Mouse (Mus musculus) erythroblast, embryonic 14.5 days (primary cell): ENCODE data around the gene Rufy1. TPM values are rescaled to one million over a fixed set of nuclear protein-coding genes. Genes with fewer than 3 reads are reported as not detected.
"Not testable (repeated sequence)": the region's sequence is repeated elsewhere in the genome, so short reads cannot be mapped to it uniquely, and the experiment has no call there.

Experiments
- H3K27me3 ChIP-seq: 2 replicates; pipeline ENCODE4 v1.6.1; 2012; ENCODE audit warnings: inconsistent platforms; ENCODE audit not compliant: control insufficient read depth
- H3K36me3 ChIP-seq: 2 replicates; pipeline ENCODE4 v1.6.1; 2012; ENCODE audit warnings: mild to moderate bottlenecking, inconsistent platforms; ENCODE audit not compliant: control insufficient read depth
- H3K4me1 ChIP-seq: 2 replicates; pipeline ENCODE4 v1.6.1; 2012; ENCODE audit warnings: inconsistent platforms; ENCODE audit not compliant: control insufficient read depth
- H3K4me3 ChIP-seq: replicated peaks from 2 replicates; pipeline ENCODE3; 2012; ENCODE audit warnings: moderate library complexity, mild to moderate bottlenecking, inconsistent platforms
- H3K9me3 ChIP-seq: 2 replicates; pipeline ENCODE4 v1.6.1; 2012; ENCODE audit warnings: low read length, inconsistent platforms, mixed read lengths; ENCODE audit not compliant: control insufficient read depth
- GATA1 ChIP-seq: IDR thresholded peaks from 2 replicates; pipeline ENCODE4 v1.6.1; 2012; ENCODE audit warnings: low read length, inconsistent platforms, mixed read lengths
- TAL1 ChIP-seq: IDR thresholded peaks from 3 replicates; pipeline ENCODE4 v1.6.1; 2012; ENCODE audit warnings: low read length, inconsistent platforms, mixed read lengths
- polyA plus RNA-seq: library from polyadenylated mRNA; stranded (reverse); fragments of >175 nt; gene quantifications from 2 replicates; pipeline ENCODE4 v1.2.3, GENCODE M21; 2012

Gene Rufy1
- polyA plus RNA-seq, 1 experiment, result 0.23 TPM

- H3K27me3 ChIP-seq, result no peaks in the 10 kb centered on the region
- H3K4me3 ChIP-seq, result no peak overlapping the region
- no peaks in the 10 kb centered on the region for H3K9me3 ChIP-seq
- H3K36me3 ChIP-seq, result no peaks in the 10 kb centered on the region
- peaks cover 28% of the 10 kb centered on the region for H3K4me1 ChIP-seq
- no peak for TF ChIP-seq GATA1
- no peak for TF ChIP-seq TAL1
These were observed 63.4 kb downstream of the Rufy1 start for GRCm38 (mm10) chr11:50367531-50367930.

- Histone ChIP-seq H3K4me3 (no peak overlapping the region), H3K9me3 (no peaks in the 10 kb centered on the region), H3K36me3 (no peaks in the 10 kb centered on the region), H3K27me3 (peaks cover 8% of the 10 kb centered on the region), H3K4me1 (peaks cover 15% of the 10 kb centered on the region)
- TF ChIP-seq TAL1, result no peak
- no peak for TF ChIP-seq GATA1
These were observed 65.6 kb downstream of the Rufy1 start for GRCm38 (mm10) chr11:50365322-50365721.

DNA sequence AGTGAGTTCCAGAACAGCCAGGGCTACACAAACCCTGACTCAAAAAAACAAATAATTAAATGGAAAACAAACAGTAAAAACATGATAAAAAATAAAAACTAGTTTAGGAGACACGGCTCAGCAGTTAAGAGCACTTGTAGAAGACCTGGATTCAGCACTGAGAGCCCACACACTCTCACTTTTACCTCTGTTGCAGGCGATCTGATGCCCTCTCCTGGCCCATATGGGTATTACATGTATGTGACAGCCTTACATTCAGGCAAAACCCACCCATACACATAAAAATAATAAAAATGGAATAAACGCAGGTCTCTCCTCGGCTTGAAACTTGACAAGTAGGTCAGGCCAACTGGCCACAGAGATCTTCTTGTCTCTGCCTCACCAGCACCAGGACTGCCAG, 66.4 kb downstream of the Rufy1 start:
- Histone ChIP-seq H3K4me3 (no peak overlapping the region), H3K9me3 (no peaks in the 10 kb centered on the region)

GRCm38 (mm10) chr11:50361282-50361681, 69.6 kb downstream of the Rufy1 start:
- H3K27me3 ChIP-seq, result peaks cover 36% of the 10 kb centered on the region
- not testable (repeated sequence) for H3K4me3 ChIP-seq, H3K36me3 ChIP-seq, H3K9me3 ChIP-seq
- H3K4me1 ChIP-seq, result peaks cover 17% of the 10 kb centered on the region

More for the DNA sequence above, 66.4 kb downstream of the Rufy1 start:
- Histone ChIP-seq H3K27me3 (peaks cover 14% of the 10 kb centered on the region), H3K36me3 (no peaks in the 10 kb centered on the region), H3K4me1 (peaks cover 14% of the 10 kb centered on the region)
- TF ChIP-seq TAL1 (no peak), GATA1 (no peak)

GRCm38 (mm10) chr11:50358950-50359861, 71.7 kb downstream of the Rufy1 start:
- peaks cover 19% of the 10 kb centered on the region for H3K4me1 ChIP-seq
- H3K36me3 ChIP-seq, result no peaks in the 10 kb centered on the region
- peak overlapping the region; percentile 55 for H3K4me3 ChIP-seq
- TF ChIP-seq GATA1 (no peak), TAL1 (no peak)
- peaks cover 3% of the 10 kb centered on the region; the same call in 1 of the 2 replicates for H3K9me3 ChIP-seq
- peaks cover 36% of the 10 kb centered on the region for H3K27me3 ChIP-seq

GRCm38 (mm10) chr11:50355395-50355794, 75.5 kb downstream of the Rufy1 start:
- peak; percentile 18; the same call in 1 of the 2 replicates for TF ChIP-seq GATA1
- TF ChIP-seq TAL1, result no peak
- peaks cover 19% of the 10 kb centered on the region for H3K4me1 ChIP-seq
- H3K27me3 ChIP-seq, result peaks cover 28% of the 10 kb centered on the region
- no peak overlapping the region for H3K4me3 ChIP-seq
- no peaks in the 10 kb centered on the region for H3K36me3 ChIP-seq
- H3K9me3 ChIP-seq, result peaks cover 3% of the 10 kb centered on the region; the same call in 1 of the 2 replicates

GRCm38 (mm10) chr11:50354851-50355250, 76.1 kb downstream of the Rufy1 start:
- H3K4me1 ChIP-seq, result peaks cover 19% of the 10 kb centered on the region
- H3K27me3 ChIP-seq, result peaks cover 25% of the 10 kb centered on the region
- no peak for TF ChIP-seq TAL1
- TF ChIP-seq GATA1, result no peak
- no peaks in the 10 kb centered on the region for H3K36me3 ChIP-seq
- no peak overlapping the region for H3K4me3 ChIP-seq
- peaks cover 3% of the 10 kb centered on the region; the same call in 1 of the 2 replicates for H3K9me3 ChIP-seq

GRCm38 (mm10) chr11:50354162-50354561, 76.8 kb downstream of the Rufy1 start, which contains the start of gene Cby3:
Gene Cby3 (plus strand): TSS chr11:50354462.
- Histone ChIP-seq H3K27me3 (peaks cover 18% of the 10 kb centered on the region), H3K4me1 (peaks cover 13% of the 10 kb centered on the region), H3K4me3 (no peak within 1 kb of the TSS), H3K9me3 (peaks cover 3% of the 10 kb centered on the region; the same call in 1 of the 2 replicates), H3K36me3 (no peaks in the 10 kb centered on the region)
- no peak for TF ChIP-seq TAL1
- TF ChIP-seq GATA1, result no peak

DNA sequence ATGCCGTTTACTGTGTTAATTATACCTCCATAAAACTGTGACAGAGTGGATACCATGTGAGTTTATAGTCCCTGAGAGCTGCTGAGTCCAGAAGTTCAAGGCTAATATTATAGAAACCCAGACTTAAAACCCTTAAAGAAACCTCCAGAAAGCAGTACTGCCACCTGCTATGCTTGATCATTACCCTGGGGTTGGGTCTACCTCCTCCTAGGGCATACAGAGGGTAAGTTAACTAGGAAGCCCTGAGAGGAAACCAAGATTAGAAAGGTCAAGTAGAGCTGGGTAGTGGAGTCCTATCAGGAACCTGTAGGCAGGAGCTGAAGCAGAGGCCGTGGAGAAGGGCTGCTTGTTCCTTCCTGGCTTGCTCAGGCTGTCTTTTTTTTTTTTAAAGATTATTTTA, 78.7 kb downstream of the Rufy1 start:
- TF ChIP-seq TAL1, result no peak
- no peak for TF ChIP-seq GATA1
- H3K36me3 ChIP-seq, result no peaks in the 10 kb centered on the region
- peaks cover 3% of the 10 kb centered on the region; the same call in 1 of the 2 replicates for H3K9me3 ChIP-seq
- peaks cover 9% of the 10 kb centered on the region for H3K4me1 ChIP-seq
- no peaks in the 10 kb centered on the region for H3K27me3 ChIP-seq
- H3K4me3 ChIP-seq, result no peak overlapping the region
